Mouse (Mus musculus) forebrain, embryonic 11.5 days (tissue): ENCODE data around the gene Bcl9. TPM values are rescaled to one million over a fixed set of nuclear protein-coding genes. Genes with fewer than 3 reads are reported as not detected.

ENCODE experiments used
- ATAC-seq: fragments of 200-750 bp; cut with Nextera tagmentation; replicated peaks from 2 replicates; pipeline ENCODE4 v1.8.0; 2017; ENCODE audit warnings: moderate TSS enrichment; ENCODE audit not compliant: low FRiP score
- DNase-seq: peaks from one replicate; pipeline ENCODE4 v3.0.0-alpha.2; 2017; ENCODE audit warnings: low spot score
- H3K27ac ChIP-seq: fragments of 300-500 bp; sonication (generic); 2 replicates; pipeline ENCODE4 v1.5.1; 2014; ENCODE audit warnings: low read depth, low read length
- H3K27me3 ChIP-seq: fragments of 300-500 bp; sonication (generic); 2 replicates; pipeline ENCODE4 v1.6.1; 2014; ENCODE audit warnings: mild to moderate bottlenecking, low read length, mixed read lengths; ENCODE audit not compliant: control insufficient read depth, insufficient read depth
- H3K36me3 ChIP-seq: fragments of 300-500 bp; sonication (generic); 2 replicates; pipeline ENCODE4 v1.6.1; 2014; ENCODE audit warnings: mild to moderate bottlenecking, low read length, moderate library complexity, mixed read lengths; ENCODE audit not compliant: control insufficient read depth, insufficient read depth
- H3K4me1 ChIP-seq: fragments of 300-500 bp; sonication (generic); replicated peaks from 2 replicates; pipeline ENCODE4 v1.6.1; 2014; ENCODE audit warnings: low read length, mixed read lengths; ENCODE audit not compliant: control insufficient read depth, insufficient read depth
- H3K4me2 ChIP-seq: fragments of 300-500 bp; sonication (generic); 2 replicates; pipeline ENCODE4 v1.6.1; 2014; ENCODE audit warnings: low read depth, mild to moderate bottlenecking, low read length, moderate library complexity, mixed read lengths; ENCODE audit not compliant: severe bottlenecking
- H3K4me3 ChIP-seq: fragments of 300-500 bp; sonication (generic); 2 replicates; pipeline ENCODE4 v1.5.1; 2014; ENCODE audit warnings: low read depth, low read length
- H3K9ac ChIP-seq: fragments of 300-500 bp; sonication (generic); 2 replicates; pipeline ENCODE4 v1.6.1; 2014; ENCODE audit warnings: low read length
- H3K9me3 ChIP-seq: fragments of 300-500 bp; sonication (generic); 2 replicates; pipeline ENCODE4 v1.6.1; 2016; ENCODE audit warnings: low read length, mixed read lengths; ENCODE audit not compliant: control insufficient read depth
- WGBS: fragments of 180-500 bp; shearing (Covaris S2); extraction: QIAGEN DNeasy Blood & Tissue Kit; methylation state at CpG from one replicate; pipeline ENCODE4 v1.1.7; 2014; 5-methylcytosine and 5-hydroxymethylcytosine counted together
- polyA plus RNA-seq: library from polyadenylated mRNA; unstranded; fragments of >200 nt; fragmentation: Nextera tagmentation; extraction: Ambion mirVana; gene quantifications from 2 replicates; pipeline ENCODE4 v1.2.1, GENCODE M21; 2014

Gene Bcl9
- polyA plus RNA-seq, 1 experiment from 2014 or later, result 81.8 TPM

DNA sequence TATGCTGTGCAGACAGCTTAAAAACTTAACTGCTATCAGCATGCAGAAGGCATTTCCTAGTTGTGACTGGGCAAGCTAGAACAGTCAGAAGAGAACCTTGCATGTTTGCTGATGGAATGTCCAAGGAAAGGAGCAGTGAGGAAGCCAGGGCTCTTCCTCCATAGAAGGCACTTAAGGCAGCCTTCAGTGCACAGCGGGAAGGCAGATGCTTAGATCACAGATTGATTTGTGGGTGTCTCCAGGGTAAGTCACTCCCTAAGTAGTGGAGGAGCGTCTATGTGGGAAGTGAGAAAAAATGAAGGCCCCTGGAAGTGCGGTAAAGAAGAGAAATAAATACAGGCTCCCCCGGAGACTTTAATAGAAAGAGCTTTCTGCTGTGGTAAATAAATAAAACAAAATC is 98.5 kb downstream of the Bcl9 start:
- no peak overlapping the region for H3K4me2 ChIP-seq
- H3K27me3 ChIP-seq, result no peaks in the 10 kb centered on the region
- no peak for DNase-seq
- no peaks in the 10 kb centered on the region for H3K9me3 ChIP-seq
- H3K9ac ChIP-seq, result no peak overlapping the region
- 31% methylated on average over 4 of the region's 4 CpGs for WGBS
- no peak overlapping the region for H3K27ac ChIP-seq
- no peaks in the 10 kb centered on the region for H3K36me3 ChIP-seq
- ATAC-seq, result no peak
- no peak overlapping the region for H3K4me3 ChIP-seq
- H3K4me1 ChIP-seq, result no peaks in the 10 kb centered on the region

DNA sequence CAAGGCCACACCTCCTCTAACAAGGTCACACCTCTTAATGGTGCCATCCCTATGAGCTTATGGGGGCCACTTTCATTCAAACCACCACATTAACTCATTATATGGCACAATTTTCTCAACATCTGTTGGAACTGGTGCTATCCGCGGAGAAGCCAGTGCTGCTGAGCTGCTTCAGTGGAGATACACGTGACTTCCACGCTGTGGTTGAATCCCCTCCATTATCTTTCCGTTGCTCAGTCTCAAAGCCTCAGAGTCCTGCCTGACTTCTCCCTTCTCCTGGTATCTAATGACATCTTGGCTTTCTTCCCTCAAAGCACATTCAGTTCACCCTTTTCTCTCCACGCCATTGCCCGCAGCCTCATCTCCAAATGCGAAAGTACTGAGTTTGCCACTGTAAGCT is 101.1 kb downstream of the Bcl9 start:
- 93% methylated on average over 8 of the region's 8 CpGs for WGBS
- DNase-seq (no peak), ATAC-seq (no peak)
- Histone ChIP-seq H3K36me3 (no peaks in the 10 kb centered on the region), H3K27ac (no peak overlapping the region), H3K27me3 (no peaks in the 10 kb centered on the region), H3K9me3 (no peaks in the 10 kb centered on the region), H3K4me3 (no peak overlapping the region), H3K9ac (no peak overlapping the region), H3K4me1 (no peaks in the 10 kb centered on the region), H3K4me2 (no peak overlapping the region)

DNA sequence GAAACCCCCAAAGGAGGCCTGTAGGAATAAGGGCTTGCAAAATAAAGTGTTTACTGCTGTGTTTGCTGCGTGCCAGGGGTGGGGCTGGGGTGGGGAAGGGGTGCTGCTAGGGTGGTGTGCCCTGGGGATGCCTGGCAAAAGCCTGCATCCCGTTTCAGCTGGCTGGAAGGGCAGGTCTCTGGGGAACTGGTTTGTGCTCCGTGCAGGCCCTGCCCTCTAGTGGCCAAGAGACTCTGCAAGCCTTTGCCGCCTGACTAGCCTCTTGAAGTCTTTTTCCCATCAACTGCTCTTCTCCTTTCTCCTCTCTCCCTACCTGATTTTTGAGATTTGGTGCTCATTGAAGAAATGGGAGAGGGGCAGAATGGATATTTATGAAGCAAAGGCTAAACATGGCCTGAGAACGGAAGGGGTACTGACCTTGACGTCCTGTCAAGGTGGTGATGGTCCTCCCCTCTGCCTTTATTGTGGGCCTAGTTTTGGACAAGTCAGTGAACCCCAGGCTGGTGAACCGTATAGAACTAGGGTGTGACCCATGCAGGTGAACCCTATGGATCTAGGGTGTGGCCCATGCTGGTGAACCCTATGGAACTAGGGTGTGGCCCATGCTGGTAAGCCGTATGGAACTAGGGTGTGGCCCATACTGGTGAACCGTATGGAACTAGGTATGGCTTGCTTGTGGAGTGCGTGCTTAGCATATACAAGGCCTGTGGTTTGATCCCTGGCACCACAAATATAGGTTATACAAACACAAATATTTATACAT is 112.4 kb downstream of the Bcl9 start:
- no peaks in the 10 kb centered on the region for H3K4me1 ChIP-seq
- H3K9ac ChIP-seq, result no peak overlapping the region
- no peaks in the 10 kb centered on the region for H3K27me3 ChIP-seq
- H3K27ac ChIP-seq, result no peak overlapping the region
- DNase-seq, result peak; percentile 86
- no peak overlapping the region for H3K4me2 ChIP-seq
- H3K36me3 ChIP-seq, result no peaks in the 10 kb centered on the region
- peak; percentile 53 for ATAC-seq
- H3K9me3 ChIP-seq, result no peaks in the 10 kb centered on the region
- 42% methylated on average over 10 of the region's 10 CpGs for WGBS
- H3K4me3 ChIP-seq, result no peak overlapping the region

DNA sequence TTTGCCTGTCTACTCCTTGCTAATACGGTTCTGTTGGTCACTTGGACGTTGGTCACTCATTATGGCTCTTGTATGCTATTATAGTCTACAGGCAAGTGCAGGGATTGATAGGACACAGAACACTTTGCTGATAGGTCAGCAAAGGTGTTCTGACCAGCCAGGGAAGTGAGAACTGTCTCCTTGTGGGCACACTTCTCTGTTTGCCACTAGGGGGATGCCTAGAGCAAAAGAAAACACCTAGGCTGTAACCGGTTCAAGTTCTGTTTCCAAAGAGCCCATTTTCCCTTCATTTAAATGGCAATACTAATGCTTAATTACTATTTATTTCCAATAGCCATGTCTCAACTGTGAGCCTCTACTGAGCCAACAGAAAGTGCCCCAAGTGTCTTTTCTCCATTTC is 113.9 kb downstream of the Bcl9 start:
- Histone ChIP-seq H3K4me1 (no peaks in the 10 kb centered on the region), H3K9ac (no peak overlapping the region), H3K36me3 (no peaks in the 10 kb centered on the region), H3K4me3 (no peak overlapping the region), H3K27ac (no peak overlapping the region), H3K27me3 (no peaks in the 10 kb centered on the region), H3K4me2 (no peak overlapping the region), H3K9me3 (no peaks in the 10 kb centered on the region)
- ATAC-seq (no peak), DNase-seq (no peak)
- WGBS, result 45% methylated on average over 3 of the region's 3 CpGs

DNA sequence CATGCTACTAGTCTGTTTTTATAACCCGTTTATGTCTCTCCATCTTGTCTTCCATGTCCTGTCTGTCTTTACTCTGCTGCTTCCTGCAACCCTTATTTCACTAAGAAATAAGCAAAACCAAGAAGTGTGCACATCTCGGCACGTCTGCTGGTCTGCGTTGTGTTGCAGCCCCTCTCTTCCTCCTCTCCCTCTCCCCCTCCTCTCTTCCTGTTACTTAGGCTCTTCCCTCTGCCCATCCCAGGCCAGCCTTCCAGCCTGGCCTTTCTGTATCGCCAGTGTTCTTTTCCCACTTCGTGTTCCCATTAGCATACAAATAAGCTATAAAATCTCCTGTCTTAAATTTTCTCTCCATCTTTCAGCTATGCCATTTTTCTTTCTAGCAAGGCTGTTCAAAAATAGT is 117.2 kb downstream of the Bcl9 start:
- H3K4me1 ChIP-seq, result no peaks in the 10 kb centered on the region
- no peaks in the 10 kb centered on the region for H3K36me3 ChIP-seq
- no peak overlapping the region for H3K4me2 ChIP-seq
- no peaks in the 10 kb centered on the region for H3K27me3 ChIP-seq
- H3K9ac ChIP-seq, result no peak overlapping the region
- 61% methylated on average over 6 of the region's 6 CpGs for WGBS
- H3K27ac ChIP-seq, result no peak overlapping the region
- ATAC-seq (no peak), DNase-seq (no peak)
- H3K9me3 ChIP-seq, result no peaks in the 10 kb centered on the region
- no peak overlapping the region for H3K4me3 ChIP-seq

DNA sequence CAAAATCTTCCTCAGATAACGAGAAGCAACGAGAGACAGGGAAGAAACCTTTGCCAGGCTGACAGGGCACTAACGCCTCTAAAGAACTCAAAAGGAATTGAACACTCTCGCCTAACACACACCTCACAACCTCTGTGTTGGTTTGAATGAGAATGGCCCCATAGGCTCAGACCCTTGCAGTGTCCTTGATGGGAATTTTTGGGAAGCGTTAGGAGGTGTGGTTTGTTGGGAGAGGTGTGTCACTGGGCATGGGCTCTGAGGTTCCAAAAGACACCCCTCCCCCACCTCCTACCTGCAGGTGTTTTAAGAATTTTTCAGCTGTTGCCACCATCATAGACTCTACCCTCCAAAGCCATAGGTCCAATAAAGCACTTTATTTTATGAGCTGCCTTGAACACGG is 118.8 kb downstream of the Bcl9 start:
- no peak overlapping the region for H3K9ac ChIP-seq
- no peaks in the 10 kb centered on the region for H3K27me3 ChIP-seq
- no peak overlapping the region for H3K4me2 ChIP-seq
- WGBS, result 80% methylated on average over 6 of the region's 6 CpGs
- H3K9me3 ChIP-seq, result no peaks in the 10 kb centered on the region
- ATAC-seq, result no peak
- H3K36me3 ChIP-seq, result no peaks in the 10 kb centered on the region
- DNase-seq, result no peak
- H3K27ac ChIP-seq, result no peak overlapping the region
- no peak overlapping the region for H3K4me3 ChIP-seq
- H3K4me1 ChIP-seq, result no peaks in the 10 kb centered on the region

DNA sequence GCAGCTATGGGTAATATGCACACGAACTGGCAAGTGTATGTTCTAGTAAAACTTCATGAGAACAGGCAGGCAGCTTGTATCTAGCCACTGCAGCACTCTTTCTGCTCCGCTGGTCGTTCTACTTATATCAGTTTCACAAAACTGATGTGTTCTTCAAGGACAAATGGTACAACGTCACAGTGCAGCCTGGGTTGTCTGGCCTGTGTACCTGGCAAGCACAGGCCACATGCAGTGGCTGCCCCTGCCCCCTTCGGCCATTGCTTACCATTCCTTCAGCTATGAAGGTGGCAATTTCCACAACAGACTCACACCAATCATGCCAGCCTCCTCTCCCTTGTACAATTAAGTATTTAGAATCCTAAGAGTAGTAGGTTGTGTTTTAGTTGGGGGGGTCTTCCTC is 125.1 kb downstream of the Bcl9 start:
- Histone ChIP-seq H3K27me3 (no peaks in the 10 kb centered on the region), H3K27ac (no peak overlapping the region), H3K9ac (no peak overlapping the region), H3K4me2 (no peak overlapping the region), H3K36me3 (no peaks in the 10 kb centered on the region; the same call in 1 of the 2 replicates), H3K4me3 (no peak overlapping the region), H3K9me3 (no peaks in the 10 kb centered on the region), H3K4me1 (no peaks in the 10 kb centered on the region)
- 87% methylated on average over 5 of the region's 5 CpGs for WGBS
- DNase-seq (no peak), ATAC-seq (no peak)

DNA sequence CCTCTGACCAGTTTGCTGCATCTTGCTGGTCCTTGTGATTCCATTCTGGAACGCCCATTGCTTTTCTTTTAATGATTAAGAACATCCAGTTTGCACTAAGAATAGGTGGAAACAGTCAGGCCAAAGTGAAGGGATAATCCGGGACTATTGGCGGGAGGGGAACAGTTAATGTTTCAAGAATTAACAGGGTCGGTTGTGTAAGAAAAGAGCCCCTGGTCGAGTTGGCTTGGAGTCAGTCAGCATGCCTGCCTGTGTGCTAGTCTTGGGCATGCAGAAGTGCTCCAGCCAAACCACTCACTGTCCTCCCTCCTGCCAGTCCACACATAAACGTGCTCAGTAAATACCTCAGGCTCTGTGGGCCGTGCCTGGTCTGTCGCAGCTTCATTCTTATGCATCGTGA is 125.5 kb downstream of the Bcl9 start:
- ATAC-seq (no peak), DNase-seq (no peak)
- H3K4me1 ChIP-seq, result no peaks in the 10 kb centered on the region
- H3K4me2 ChIP-seq, result no peak overlapping the region
- H3K9ac ChIP-seq, result no peak overlapping the region
- H3K27me3 ChIP-seq, result no peaks in the 10 kb centered on the region
- H3K36me3 ChIP-seq, result no peaks in the 10 kb centered on the region; the same call in 1 of the 2 replicates
- H3K9me3 ChIP-seq, result no peaks in the 10 kb centered on the region
- 72% methylated on average over 9 of the region's 9 CpGs for whole genome bisulfite sequencing
- H3K4me3 ChIP-seq, result no peak overlapping the region
- no peak overlapping the region for H3K27ac ChIP-seq

DNA sequence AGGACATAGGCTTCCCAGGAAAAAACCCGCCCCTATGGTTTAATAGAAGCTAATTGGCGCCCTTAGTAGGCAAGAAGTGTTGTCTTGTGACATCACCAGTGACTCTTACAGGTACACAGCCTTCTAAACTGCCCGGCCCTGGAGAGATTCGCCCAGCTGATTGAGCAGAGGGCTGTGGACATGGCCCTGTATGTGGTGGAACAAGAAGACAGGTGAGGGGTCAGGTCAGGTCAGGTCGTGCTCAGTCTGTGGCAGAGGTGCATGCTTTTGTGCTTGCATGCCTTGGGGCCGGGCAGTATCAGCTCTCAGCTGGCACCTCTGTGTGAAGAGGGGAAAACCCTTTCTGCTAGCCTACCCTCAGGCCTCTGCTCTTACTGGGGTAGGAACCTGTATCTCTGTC is 126.2 kb downstream of the Bcl9 start:
- 79% methylated on average over 6 of the region's 6 CpGs for WGBS
- no peaks in the 10 kb centered on the region; the same call in 1 of the 2 replicates for H3K36me3 ChIP-seq
- no peak overlapping the region for H3K4me2 ChIP-seq

More for the DNA sequence above, 126.2 kb downstream of the Bcl9 start:
- Histone ChIP-seq H3K9me3 (no peaks in the 10 kb centered on the region), H3K4me1 (no peaks in the 10 kb centered on the region), H3K27ac (no peak overlapping the region), H3K27me3 (no peaks in the 10 kb centered on the region), H3K9ac (no peak overlapping the region), H3K4me3 (no peak overlapping the region)
- ATAC-seq, result no peak
- DNase-seq, result no peak
